Mouse (Mus musculus) bone marrow, adult 2 months (tissue): ENCODE measurements at regions not wholly inside any gene's neighbourhood (a gene's known extent, or its start where the extent isn't known, plus 50 kb on each side); places are given as distances from the start of the nearest gene placed in this dataset.

Experiments used
- H3K27ac ChIP-seq: fragments of 200-500 bp; 2 replicates; pipeline ENCODE4 v1.5.1; 2012; ENCODE audit warnings: low read depth, mild to moderate bottlenecking, control low read depth, inconsistent platforms, low read length; ENCODE audit not compliant: control insufficient read depth, poor library complexity, insufficient read depth
- H3K4me1 ChIP-seq: fragments of 200-500 bp; 2 replicates; pipeline ENCODE4 v1.6.1; 2011; ENCODE audit warnings: low read length; ENCODE audit not compliant: control insufficient read depth, insufficient read depth
- H3K4me3 ChIP-seq: fragments of 200-500 bp; replicated peaks from 2 replicates; pipeline ENCODE3; 2011; ENCODE audit warnings: mild to moderate bottlenecking, low read depth, low read length, control low read depth; ENCODE audit not compliant: control insufficient read depth
- CTCF ChIP-seq: fragments of 200-500 bp; IDR thresholded peaks from 2 replicates; pipeline ENCODE4 v1.5.1; 2011; ENCODE audit warnings: low read length, control low read depth; ENCODE audit not compliant: control insufficient read depth, insufficient read depth
- POLR2A ChIP-seq: fragments of 200-500 bp; IDR thresholded peaks from 2 replicates; pipeline ENCODE4 v1.6.1; 2011; ENCODE audit warnings: low read depth, mild to moderate bottlenecking, control low read depth, low read length, borderline replicate concordance; ENCODE audit not compliant: control insufficient read depth
- WGBS: fragments of 180-500 bp; shearing (Covaris S2); methylation state at CpG from one replicate; pipeline ENCODE4 v1.1.7; 2018; 5-methylcytosine and 5-hydroxymethylcytosine counted together

- WGBS, result 70% methylated on average over 7 of the region's 7 CpGs
- H3K4me3 ChIP-seq, result no peak overlapping the region
- TF ChIP-seq CTCF (no peak), POLR2A (no peak)
Measured at GRCm38 (mm10) chr1:92766496-92766895, 64.9 kb upstream of the Gpc1 start.

GRCm38 (mm10) chr1:92754793-92755488 is 76.5 kb upstream of the Gpc1 start:
- Histone ChIP-seq H3K4me1 (peaks cover 3% of the 10 kb centered on the region; the same call in 1 of the 2 replicates), H3K4me3 (no peak overlapping the region), H3K27ac (peak overlapping the region; percentile 21; the same call in 1 of the 2 replicates)
- WGBS, result 48% methylated on average over 20 of the region's 20 CpGs
- TF ChIP-seq POLR2A (no peak), CTCF (no peak)

More at GRCm38 (mm10) chr1:92766496-92766895, 64.9 kb upstream of the Gpc1 start:
- H3K27ac ChIP-seq, result no peak overlapping the region
- no peaks in the 10 kb centered on the region for H3K4me1 ChIP-seq

- H3K4me3 ChIP-seq, result no peak overlapping the region
- WGBS, result 39% methylated on average over 4 of the region's 4 CpGs
- no peak overlapping the region for H3K27ac ChIP-seq
- no peak for TF ChIP-seq CTCF
- no peak for TF ChIP-seq POLR2A
- peaks cover 3% of the 10 kb centered on the region; the same call in 1 of the 2 replicates for H3K4me1 ChIP-seq
Measured at GRCm38 (mm10) chr1:92751700-92752136, 79.7 kb upstream of the Gpc1 start.

- TF ChIP-seq CTCF (no peak), POLR2A (no peak)
- H3K27ac ChIP-seq, result no peak overlapping the region
- H3K4me1 ChIP-seq, result no peaks in the 10 kb centered on the region
- no peak overlapping the region for H3K4me3 ChIP-seq
- WGBS, result 21% methylated on average over 7 of the region's 7 CpGs
Measured at GRCm38 (mm10) chr1:92749475-92749874, 82.0 kb upstream of the Gpc1 start.

GRCm38 (mm10) chr1:92745284-92745683 is 86.2 kb upstream of the Gpc1 start:
- 76% methylated on average over 5 of the region's 5 CpGs for WGBS
- TF ChIP-seq POLR2A, result no peak
- TF ChIP-seq CTCF, result no peak
- Histone ChIP-seq H3K27ac (no peak overlapping the region), H3K4me1 (peaks cover 1% of the 10 kb centered on the region; the same call in 1 of the 2 replicates), H3K4me3 (no peak overlapping the region)

- TF ChIP-seq CTCF (no peak), POLR2A (no peak)
- 56% methylated on average over 9 of the region's 9 CpGs for WGBS
- Histone ChIP-seq H3K27ac (no peak overlapping the region), H3K4me1 (peaks cover 1% of the 10 kb centered on the region; the same call in 1 of the 2 replicates), H3K4me3 (no peak overlapping the region)
Measured at GRCm38 (mm10) chr1:92744528-92745241, 86.8 kb upstream of the Gpc1 start.

GRCm38 (mm10) chr1:92742881-92743621 is 88.4 kb upstream of the Gpc1 start:
- WGBS, result 68% methylated on average over 4 of the region's 4 CpGs
- Histone ChIP-seq H3K27ac (peak overlapping the region; percentile 17; the same call in 1 of the 2 replicates), H3K4me1 (peaks cover 1% of the 10 kb centered on the region; the same call in 1 of the 2 replicates), H3K4me3 (no peak overlapping the region)
- TF ChIP-seq CTCF (no peak), POLR2A (no peak)

- peaks cover 1% of the 10 kb centered on the region; the same call in 1 of the 2 replicates for H3K4me1 ChIP-seq
- no peak overlapping the region for H3K4me3 ChIP-seq
- TF ChIP-seq CTCF, result no peak
- TF ChIP-seq POLR2A, result no peak
- peak overlapping the region; percentile 83 for H3K27ac ChIP-seq
- 15% methylated on average over 6 of the region's 6 CpGs for WGBS
Measured at GRCm38 (mm10) chr1:92742300-92742699, 89.1 kb upstream of the Gpc1 start.
